Mouse (Mus musculus) urinary bladder, postnatal 25 days (tissue): ENCODE results near the gene Dlx1.

Experiments used
- DNase-seq: peaks from one replicate; pipeline ENCODE4 v3.0.0; 2022; ENCODE audit warnings: low spot score

Dlx1 gene

DNA sequence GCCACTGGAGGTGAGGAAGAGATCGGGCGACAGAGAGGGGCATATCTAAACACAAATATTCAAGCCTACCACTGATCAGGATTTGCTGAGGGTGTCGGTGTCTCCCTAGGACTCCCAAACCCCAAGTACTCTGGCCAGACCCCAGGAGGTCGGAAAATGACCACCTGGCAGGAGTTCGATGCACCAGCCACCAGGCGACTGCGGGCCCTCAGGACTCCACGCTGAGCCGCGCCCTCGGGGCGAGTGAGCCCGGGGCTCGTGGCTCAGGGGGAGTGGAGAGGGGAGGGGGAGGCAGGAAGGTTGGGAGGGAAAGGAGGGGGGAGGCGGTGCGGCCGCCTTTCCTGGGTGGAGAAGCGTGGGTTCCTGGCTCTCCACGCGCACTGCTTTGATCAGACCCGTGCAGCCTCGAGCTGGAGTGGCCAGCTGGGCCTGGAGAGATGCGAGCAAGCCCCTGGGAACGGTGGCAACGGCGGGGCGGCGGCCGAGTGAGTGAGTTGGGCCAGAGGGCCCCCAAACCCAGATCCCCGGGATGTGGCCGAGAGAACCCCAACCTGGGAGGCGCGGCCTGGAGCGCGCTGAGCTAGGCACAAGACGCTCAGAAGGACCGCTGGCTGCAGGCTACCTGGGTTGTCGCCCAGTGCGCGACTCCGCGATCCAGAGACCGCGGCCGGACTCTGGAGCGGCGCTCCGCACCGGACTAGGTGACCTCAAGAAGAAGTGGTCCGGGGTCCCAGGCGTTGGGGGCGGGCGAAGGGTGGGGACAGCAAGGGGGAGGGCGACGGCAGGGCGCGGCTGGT, 999 bp downstream of the Dlx1 start:
- no peak for DNase-seq

DNA sequence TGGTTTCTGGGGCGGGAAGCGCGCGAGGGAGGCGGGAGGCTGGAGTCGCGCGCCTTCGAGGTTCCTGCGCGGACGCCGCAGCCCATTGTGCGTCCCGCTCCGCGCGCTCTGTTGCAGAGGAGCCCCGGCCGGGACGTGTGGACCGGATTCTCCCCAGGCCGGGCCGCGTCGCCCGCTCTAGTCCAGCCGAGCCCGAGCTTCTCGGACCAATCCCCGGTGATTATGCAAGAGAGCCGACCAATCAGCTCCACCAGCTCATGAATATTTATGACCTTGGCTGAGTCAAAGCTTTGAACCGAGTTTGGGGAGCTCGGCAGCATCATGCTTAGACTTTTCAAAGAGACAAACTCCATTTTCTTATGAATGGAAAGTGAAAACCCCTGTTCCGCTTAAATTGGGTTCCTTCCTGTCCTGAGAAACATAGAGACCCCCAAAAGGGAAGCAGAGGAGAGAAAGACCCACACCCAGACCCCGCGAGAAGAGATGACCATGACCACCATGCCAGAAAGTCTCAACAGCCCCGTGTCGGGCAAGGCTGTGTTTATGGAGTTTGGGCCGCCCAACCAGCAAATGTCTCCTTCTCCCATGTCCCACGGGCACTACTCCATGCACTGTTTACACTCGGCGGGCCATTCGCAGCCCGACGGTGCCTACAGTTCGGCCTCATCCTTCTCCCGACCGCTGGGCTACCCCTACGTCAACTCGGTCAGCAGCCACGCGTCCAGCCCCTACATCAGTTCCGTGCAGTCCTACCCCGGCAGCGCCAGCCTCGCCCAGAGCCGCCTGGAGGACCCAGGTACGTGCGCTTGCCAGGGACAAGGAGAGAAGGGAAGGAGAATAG, 1.8 kb downstream of the Dlx1 start:
- DNase-seq, result peak; percentile 63

DNA sequence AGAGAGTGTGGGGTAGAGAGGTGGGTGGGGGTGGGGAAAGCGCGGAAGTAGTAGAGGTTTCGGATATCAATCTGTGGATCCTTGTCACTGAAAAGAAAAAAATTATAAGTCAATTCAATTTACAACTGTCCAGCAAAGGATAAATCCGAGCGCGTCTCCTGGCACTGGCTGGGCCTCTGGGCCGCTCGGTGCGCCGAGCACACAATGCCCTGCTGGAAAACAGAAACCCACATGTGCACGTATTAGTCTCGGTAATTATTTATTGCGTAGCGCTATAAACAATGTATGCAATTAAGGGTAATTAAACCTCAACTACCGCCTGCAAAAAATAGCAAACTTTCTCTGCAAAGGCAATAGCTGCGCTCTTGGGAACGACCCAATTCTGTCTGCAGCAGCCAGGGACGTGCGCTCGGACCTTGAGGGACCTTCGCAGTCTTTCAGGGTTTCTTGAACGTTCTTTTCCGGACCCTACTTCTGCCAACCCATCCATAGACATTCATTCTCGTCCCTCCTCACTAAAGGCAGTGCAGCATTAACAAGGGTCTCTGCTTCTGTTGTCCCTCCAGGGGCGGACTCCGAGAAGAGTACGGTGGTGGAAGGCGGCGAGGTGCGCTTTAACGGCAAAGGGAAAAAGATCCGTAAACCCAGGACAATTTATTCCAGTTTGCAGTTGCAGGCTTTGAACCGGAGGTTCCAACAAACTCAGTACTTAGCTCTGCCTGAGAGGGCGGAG, 2.6 kb downstream of the Dlx1 start:
- DNase-seq, result no peak

GRCm38 (mm10) chr2:71531124-71531590, 3.2 kb downstream of the Dlx1 start:
- DNase-seq, result no peak

DNA sequence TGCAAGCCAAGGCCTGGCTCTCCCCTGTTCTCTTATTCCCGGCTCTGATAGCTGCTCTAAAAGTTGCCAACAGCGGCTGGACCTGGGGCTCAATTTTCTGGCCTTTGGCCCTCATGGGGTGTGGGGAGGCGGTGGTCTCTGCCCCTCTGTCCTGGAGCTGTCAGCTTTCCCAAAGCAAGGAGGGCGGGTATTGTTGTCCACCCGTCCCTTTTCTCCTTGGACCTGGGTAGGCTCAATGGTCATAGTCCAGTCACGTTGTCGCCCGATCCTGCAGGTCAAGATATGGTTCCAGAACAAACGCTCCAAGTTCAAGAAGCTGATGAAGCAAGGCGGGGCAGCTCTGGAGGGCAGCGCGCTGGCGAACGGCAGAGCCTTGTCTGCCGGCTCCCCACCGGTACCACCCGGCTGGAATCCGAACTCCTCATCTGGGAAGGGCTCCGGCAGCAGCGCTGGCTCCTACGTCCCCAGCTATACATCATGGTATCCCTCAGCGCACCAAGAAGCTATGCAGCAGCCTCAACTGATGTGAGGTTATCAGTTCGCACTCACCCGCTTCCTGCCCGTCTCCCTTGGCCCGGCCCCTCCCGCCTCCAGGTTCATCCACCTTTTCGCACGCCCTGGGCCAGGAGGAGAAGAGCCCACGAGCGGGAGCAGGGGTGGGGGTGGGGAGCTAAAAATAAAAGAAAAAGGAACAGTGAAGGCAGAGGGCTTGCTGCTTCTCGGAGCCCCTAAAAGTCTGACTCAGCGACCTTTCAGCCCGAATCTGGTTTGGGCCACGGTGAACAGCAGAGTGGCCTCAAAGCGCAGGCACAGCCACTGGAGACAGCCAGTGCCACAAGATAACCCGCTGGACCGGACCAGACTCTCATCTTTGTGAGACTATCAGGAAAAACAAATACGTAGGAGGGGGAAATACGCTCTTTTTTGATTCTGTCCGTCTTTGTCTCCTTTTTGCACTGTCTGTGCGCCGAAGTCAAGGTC, 4.4 kb downstream of the Dlx1 start:
- DNase-seq, result no peak

- no peak for DNase-seq
Observed at GRCm38 (mm10) chr2:71533094-71533493, 5.2 kb downstream of the Dlx1 start.

DNA sequence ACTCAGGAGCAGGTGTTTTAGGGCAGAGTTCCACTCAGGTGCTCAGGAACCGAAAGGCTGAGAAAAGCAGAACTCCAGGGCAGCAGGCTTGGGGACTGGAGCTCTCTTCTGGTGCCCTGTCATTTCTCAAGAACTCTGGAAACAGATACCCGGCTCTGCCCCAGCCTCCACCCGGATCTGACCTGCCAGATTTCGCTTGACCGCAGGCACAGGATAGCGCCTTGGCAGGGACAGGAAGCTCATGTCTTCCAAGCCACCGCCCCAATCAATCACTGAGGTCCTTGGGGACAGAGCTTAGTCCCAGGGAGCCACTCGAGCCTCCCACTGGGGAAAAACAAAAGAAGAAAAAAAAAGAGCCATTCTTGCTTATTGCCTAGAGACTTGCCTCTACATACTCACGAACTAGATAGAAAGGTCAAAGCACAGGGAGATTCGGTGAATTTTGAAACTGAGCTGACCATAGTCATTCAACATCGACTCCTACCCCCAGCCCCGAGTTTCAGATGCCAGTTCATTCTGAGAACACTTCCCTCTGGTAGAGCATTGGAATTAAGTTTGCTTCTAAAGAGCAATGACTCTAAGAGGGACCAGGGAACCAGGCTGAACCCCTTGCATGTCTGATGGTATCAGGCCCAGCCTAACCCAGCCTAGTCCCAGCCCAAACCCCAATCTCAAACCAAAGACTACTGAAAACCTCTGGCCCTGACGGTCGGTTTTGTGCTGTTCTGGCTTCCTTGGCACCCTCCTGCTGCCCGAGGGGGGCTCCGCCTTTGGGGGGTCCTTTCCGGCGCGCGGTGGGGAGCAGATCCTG, 6.5 kb downstream of the Dlx1 start:
- no peak for DNase-seq

DNA sequence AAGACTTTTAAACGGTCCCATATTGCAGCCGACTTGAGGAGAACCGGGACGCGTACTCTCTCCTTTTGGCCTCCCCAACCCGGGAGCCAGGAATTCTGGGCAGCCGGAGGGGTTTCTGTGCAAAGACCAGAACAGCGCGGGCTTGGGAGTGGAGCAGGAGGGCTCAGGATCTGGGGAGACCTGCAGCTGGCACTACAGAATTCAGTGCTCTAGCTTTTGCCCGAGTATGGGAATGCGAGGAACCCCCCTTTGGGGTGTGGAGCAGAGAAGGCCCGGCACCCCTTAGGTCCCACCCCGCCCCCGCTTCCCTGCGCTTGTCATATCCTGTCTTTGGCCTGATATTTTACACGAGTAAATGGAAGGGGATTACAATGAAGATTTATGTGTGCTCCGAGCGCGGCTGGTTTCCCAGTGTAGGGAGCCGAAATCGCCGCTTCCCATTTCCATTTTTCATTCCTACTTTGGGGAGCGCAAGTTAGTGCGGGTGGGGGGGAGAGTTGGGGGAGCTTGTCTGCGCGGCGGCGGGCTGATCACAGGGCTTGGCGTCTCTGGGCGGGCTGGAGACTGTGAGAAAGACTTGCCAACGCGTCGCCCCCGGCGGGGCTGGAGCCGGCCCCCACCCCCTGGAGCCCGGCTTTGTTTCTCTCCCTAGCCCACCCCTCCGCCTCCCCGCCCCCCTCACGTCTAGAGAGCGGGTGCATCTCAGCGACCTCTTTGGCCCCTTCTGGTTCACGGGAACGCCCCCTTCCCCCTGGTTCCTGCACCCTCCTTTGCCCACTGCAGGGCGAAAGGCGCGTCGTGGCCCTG, 12.9 kb downstream of the Dlx1 start:
- DNase-seq, result no peak

GRCm38 (mm10) chr2:71541418-71542226, 13.7 kb downstream of the Dlx1 start:
- DNase-seq, result no peak

DNA sequence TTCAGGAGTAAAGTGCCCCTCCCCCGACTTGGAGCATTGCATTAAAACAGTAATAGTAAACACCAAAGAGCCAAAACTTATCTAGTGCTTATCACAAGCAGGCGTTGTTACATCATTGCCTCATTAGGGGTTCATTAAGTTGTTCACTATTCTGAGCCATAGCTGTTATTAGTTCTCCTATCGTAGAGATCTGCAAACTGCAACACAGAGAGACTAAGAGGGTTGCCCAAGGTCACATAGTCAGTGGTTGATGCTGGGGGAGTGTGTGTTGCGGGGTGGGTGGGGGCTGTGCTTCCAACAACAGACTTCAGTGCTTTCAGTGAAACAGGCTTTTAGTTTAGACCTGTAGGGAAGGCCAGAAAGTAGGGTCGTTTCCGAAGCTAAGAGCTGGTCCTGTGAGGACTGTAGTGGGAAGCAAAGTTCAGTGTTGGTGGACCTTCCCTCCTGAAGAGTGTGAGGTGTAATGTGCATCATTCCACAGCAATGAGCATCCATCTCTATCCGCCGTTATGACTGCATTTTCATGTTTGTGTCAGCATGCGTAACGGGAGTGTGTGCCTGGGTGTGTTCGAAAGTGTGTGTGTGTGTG, 14.4 kb downstream of the Dlx1 start:
- no peak for DNase-seq

DNA sequence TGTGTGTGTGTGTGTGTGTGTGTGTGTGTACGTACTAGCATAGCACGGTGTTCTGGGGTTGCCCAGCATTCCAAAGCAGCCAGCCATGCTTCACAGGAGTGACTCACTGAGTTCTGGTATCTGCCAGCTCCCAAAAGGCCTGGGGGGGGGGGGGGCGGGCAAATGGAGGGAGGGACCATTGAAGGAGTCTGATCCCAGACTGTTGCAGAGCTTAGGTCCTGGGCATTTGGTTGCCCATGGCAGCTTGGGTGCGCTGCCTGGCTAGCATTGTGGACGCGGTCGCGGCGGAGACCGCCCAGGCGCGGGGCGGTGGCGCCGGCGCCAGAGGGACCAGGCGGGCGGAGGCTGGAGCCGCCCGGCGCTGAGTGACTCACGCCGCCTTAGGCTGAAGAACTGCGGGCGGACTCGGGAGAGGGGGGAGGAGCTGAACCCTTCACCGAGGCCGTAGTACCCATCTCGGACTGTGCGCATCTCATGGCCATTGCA, 14.9 kb downstream of the Dlx1 start:
- peak; percentile 55 for DNase-seq

GRCm38 (mm10) chr2:71543531-71543930, 15.6 kb downstream of the Dlx1 start:
- no peak for DNase-seq

DNA sequence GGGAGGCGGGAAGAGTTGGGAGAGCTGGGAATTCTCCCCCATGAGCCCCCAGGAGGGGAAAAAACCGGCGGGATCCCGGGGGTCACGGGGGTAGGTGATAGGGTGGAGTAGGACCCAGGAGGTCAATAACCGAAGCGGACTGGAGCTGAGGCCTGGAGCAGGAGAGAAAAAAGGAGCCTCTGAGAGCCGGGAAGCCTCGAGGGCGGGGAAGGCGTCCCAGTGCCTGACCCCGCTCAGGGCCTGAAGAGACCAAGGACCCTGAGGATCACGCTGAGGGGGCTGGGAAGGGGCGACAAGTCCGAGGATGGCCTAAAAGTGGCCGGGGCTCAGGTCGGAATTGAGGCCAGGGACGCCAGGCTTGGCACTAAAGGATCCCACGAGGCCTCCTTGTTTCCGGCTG, 16.0 kb downstream of the Dlx1 start:
- DNase-seq, result no peak

GRCm38 (mm10) chr2:71544391-71545285, 16.7 kb downstream of the Dlx1 start:
- DNase-seq, result no peak

DNA sequence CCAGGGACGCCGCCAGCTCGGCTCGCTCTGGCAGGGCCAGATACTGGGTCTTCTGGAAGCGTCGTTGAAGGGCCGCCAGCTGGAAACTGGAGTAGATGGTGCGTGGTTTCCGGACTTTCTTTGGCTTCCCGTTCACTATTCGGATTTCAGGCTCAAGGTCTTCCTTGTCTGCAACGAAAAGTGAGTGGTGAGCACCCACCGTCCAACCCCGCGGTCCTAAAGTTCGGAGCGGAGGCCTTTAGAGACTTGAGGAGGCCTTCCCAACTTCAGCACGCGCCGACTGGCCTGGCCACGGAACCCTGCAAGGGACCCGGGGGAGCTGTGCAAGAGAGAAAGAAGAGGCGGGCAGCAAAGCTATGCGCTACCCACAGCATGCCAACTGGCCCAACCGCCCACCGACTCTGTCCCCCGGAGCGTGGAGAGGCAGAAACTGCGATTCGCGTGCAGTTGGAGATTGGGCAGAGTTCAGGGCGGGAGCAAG, 17.5 kb downstream of the Dlx1 start:
- DNase-seq, result no peak

DNA sequence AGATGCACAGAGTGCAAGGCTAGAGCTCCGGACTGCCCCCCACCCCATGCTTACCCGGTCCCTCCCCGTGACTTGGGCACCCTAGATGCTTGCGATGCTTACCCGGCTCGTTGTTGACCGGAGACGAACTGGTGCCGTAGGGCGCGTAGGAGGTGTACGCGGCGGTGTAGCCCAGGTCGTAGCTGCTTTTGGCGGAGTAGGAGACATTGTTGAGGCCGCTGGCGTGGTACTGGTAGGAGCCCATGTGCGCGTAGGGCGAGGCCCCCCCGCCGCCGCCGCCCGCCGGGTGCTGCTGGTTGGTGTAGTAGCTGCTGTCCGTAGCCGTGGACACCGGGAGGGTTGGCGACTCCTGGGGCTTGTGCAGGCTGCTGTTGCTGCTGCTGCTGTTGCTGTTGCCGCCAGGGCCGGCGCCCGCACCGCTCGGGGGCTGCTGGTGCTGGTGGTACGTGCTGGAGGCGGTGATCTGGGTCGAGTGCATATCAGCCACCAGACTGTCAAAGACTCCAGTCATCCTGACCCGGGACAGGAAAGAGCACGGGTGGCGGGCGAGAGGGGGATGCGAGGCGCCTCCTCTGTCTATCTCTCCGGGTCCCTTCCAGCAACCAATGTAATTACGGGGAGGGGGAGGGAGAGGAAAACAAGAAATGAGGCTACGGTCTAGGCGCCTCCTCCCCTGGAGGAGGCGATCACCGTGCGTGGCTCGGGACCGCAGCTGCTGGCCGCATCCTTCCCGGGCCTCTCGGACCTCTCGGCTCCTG, 18.1 kb downstream of the Dlx1 start:
- no peak for DNase-seq
